Mouse (Mus musculus): ENCODE measurements at regions not wholly inside any gene's neighbourhood (a gene's known extent, or its start where the extent isn't known, plus 50 kb on each side); places are given as distances from the start of the nearest gene placed in this dataset.

DNA sequence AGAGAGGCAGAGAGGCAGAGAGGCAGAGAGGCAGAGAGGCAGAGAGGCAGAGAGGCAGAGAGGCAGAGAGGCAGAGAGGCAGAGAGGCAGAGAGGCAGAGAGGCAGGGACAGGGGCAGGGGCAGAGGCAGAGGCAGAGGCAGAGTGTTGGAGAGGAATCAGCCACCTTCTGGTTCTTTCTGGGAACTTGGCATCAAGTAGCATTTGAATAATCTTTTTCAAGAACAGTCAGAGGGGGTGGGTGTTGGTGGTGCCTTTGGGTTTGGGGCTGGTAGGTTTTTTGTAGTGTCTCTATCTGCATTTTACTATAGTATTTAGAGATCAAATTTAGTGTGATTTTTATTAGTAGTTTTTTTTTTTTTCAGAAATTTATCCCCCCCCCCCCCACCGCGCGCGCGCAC is 249.3 kb upstream of the Cnr1 start:
- TF ChIP-seq CTCF (IDR thresholded peaks at IDR 0.05; ENCODE audit: extremely low read depth, insufficient read depth, insufficient read length, insufficient replicate concordance) (no peak), POLR2A (IDR thresholded peaks at IDR 0.05; ENCODE audit: low read depth, low read length) (no peak)

All from spleen, adult 2 months (tissue).